Mouse (Mus musculus): ENCODE results near the gene Dagla. TPM values are rescaled to one million over a fixed set of nuclear protein-coding genes. Genes with fewer than 3 reads are reported as not detected.

Dagla gene
- polyA plus RNA-seq, 1 experiment from 2014 or later = 3.1 TPM

- ATAC-seq (ENCODE audit: borderline replicate concordance, extremely low read depth, low FRiP score, low TSS enrichment) = no peak
- H3K9me3 ChIP-seq = no peaks in the 10 kb centered on the region
- no peaks in the 10 kb centered on the region; the same call in 1 of the 2 replicates for H3K27me3 ChIP-seq
- 65% methylated on average over 5 of the region's 5 CpGs for WGBS
- H3K9ac ChIP-seq = no peak overlapping the region
- no peak overlapping the region for H3K4me3 ChIP-seq
- no peaks in the 10 kb centered on the region for H3K36me3 ChIP-seq
- H3K4me1 ChIP-seq = peaks cover 43% of the 10 kb centered on the region
- H3K4me2 ChIP-seq = peak overlapping the region; percentile 9; the same call in 1 of the 2 replicates
- no peak overlapping the region for H3K27ac ChIP-seq
Measured at GRCm38 (mm10) chr19:10307351-10307750, 2.7 kb upstream of the Dagla start.

GRCm38 (mm10) chr19:10306521-10307243 is 2.0 kb upstream of the Dagla start:
- Histone ChIP-seq H3K4me2 (no peak overlapping the region), H3K4me1 (peaks cover 41% of the 10 kb centered on the region), H3K36me3 (no peaks in the 10 kb centered on the region), H3K27me3 (no peaks in the 10 kb centered on the region; the same call in 1 of the 2 replicates), H3K9ac (no peak overlapping the region), H3K4me3 (no peak overlapping the region), H3K27ac (no peak overlapping the region), H3K9me3 (no peaks in the 10 kb centered on the region)
- 89% methylated on average over 5 of the region's 5 CpGs for WGBS
- no peak for ATAC-seq (ENCODE audit: borderline replicate concordance, extremely low read depth, low FRiP score, low TSS enrichment)

GRCm38 (mm10) chr19:10305640-10306039 is 963 bp upstream of the Dagla start:
- Histone ChIP-seq H3K27me3 (no peaks in the 10 kb centered on the region; the same call in 1 of the 2 replicates), H3K9me3 (no peaks in the 10 kb centered on the region), H3K36me3 (no peaks in the 10 kb centered on the region), H3K4me2 (no peak overlapping the region), H3K4me3 (no peak overlapping the region), H3K9ac (no peak overlapping the region), H3K27ac (no peak overlapping the region), H3K4me1 (peaks cover 44% of the 10 kb centered on the region)
- WGBS = 64% methylated on average over 12 of the region's 12 CpGs
- no peak for ATAC-seq (ENCODE audit: borderline replicate concordance, extremely low read depth, low FRiP score, low TSS enrichment)

GRCm38 (mm10) chr19:10304395-10304794 is 282 bp downstream of the Dagla start:
- peaks cover 44% of the 10 kb centered on the region for H3K4me1 ChIP-seq
- WGBS = 5% methylated on average over 37 of the region's 37 CpGs

GRCm38 (mm10) chr19:10302852-10303251 is 1.8 kb downstream of the Dagla start:
- 66% methylated on average over 3 of the region's 3 CpGs for WGBS
- Histone ChIP-seq H3K27me3 (no peaks in the 10 kb centered on the region; the same call in 1 of the 2 replicates), H3K4me3 (no peak overlapping the region), H3K4me1 (peaks cover 43% of the 10 kb centered on the region), H3K9me3 (no peaks in the 10 kb centered on the region), H3K9ac (no peak overlapping the region), H3K27ac (no peak overlapping the region), H3K4me2 (no peak overlapping the region), H3K36me3 (no peaks in the 10 kb centered on the region)
- no peak for ATAC-seq (ENCODE audit: borderline replicate concordance, extremely low read depth, low FRiP score, low TSS enrichment)

More at GRCm38 (mm10) chr19:10304395-10304794, 282 bp downstream of the Dagla start:
- Histone ChIP-seq H3K27me3 (no peaks in the 10 kb centered on the region; the same call in 1 of the 2 replicates), H3K36me3 (no peaks in the 10 kb centered on the region), H3K4me3 (peak overlapping the region; percentile 87), H3K27ac (no peak overlapping the region), H3K4me2 (peak overlapping the region; percentile 95), H3K9ac (peak overlapping the region; percentile 80), H3K9me3 (no peaks in the 10 kb centered on the region)
- ATAC-seq (ENCODE audit: borderline replicate concordance, extremely low read depth, low FRiP score, low TSS enrichment) = peak; percentile 21; the same call in 1 of the 2 replicates

- H3K9ac ChIP-seq = no peak overlapping the region
- H3K27ac ChIP-seq = no peak overlapping the region
- WGBS = 68% methylated on average over 4 of the region's 4 CpGs
- H3K4me3 ChIP-seq = no peak overlapping the region
- no peaks in the 10 kb centered on the region for H3K36me3 ChIP-seq
- no peak overlapping the region for H3K4me2 ChIP-seq
- no peaks in the 10 kb centered on the region; the same call in 1 of the 2 replicates for H3K27me3 ChIP-seq
- H3K9me3 ChIP-seq = no peaks in the 10 kb centered on the region
- H3K4me1 ChIP-seq = peaks cover 43% of the 10 kb centered on the region
- ATAC-seq (ENCODE audit: borderline replicate concordance, extremely low read depth, low FRiP score, low TSS enrichment) = no peak
Measured at GRCm38 (mm10) chr19:10301866-10302356, 2.8 kb downstream of the Dagla start.

- Histone ChIP-seq H3K9ac (no peak overlapping the region), H3K4me2 (no peak overlapping the region), H3K4me1 (peaks cover 48% of the 10 kb centered on the region), H3K27ac (no peak overlapping the region), H3K4me3 (no peak overlapping the region), H3K36me3 (no peaks in the 10 kb centered on the region), H3K27me3 (no peaks in the 10 kb centered on the region; the same call in 1 of the 2 replicates), H3K9me3 (no peaks in the 10 kb centered on the region)
- no peak for ATAC-seq (ENCODE audit: borderline replicate concordance, extremely low read depth, low FRiP score, low TSS enrichment)
- 62% methylated on average over 11 of the region's 11 CpGs for WGBS
Measured at GRCm38 (mm10) chr19:10301263-10301662, 3.4 kb downstream of the Dagla start.

- H3K9me3 ChIP-seq = no peaks in the 10 kb centered on the region
- ATAC-seq (ENCODE audit: borderline replicate concordance, extremely low read depth, low FRiP score, low TSS enrichment) = no peak
- 77% methylated on average over 4 of the region's 4 CpGs for WGBS
Measured at GRCm38 (mm10) chr19:10300809-10301208, 3.9 kb downstream of the Dagla start.

GRCm38 (mm10) chr19:10298268-10298667 is 6.4 kb downstream of the Dagla start:
- peaks cover 62% of the 10 kb centered on the region for H3K4me1 ChIP-seq

More at GRCm38 (mm10) chr19:10300809-10301208, 3.9 kb downstream of the Dagla start:
- peaks cover 53% of the 10 kb centered on the region for H3K4me1 ChIP-seq
- no peaks in the 10 kb centered on the region; the same call in 1 of the 2 replicates for H3K27me3 ChIP-seq
- no peaks in the 10 kb centered on the region for H3K36me3 ChIP-seq
- H3K4me3 ChIP-seq = no peak overlapping the region
- H3K4me2 ChIP-seq = no peak overlapping the region
- H3K27ac ChIP-seq = no peak overlapping the region
- no peak overlapping the region for H3K9ac ChIP-seq

GRCm38 (mm10) chr19:10297041-10297503 is 7.6 kb downstream of the Dagla start:
- Histone ChIP-seq H3K27ac (peak overlapping the region; percentile 90), H3K4me3 (no peak overlapping the region), H3K9ac (0 out of 2 replicates have a peak overlapping the region, but pooled peaks have one; percentile 7), H3K4me1 (peaks cover 69% of the 10 kb centered on the region), H3K4me2 (peak overlapping the region; percentile 37), H3K9me3 (no peaks in the 10 kb centered on the region), H3K27me3 (no peaks in the 10 kb centered on the region), H3K36me3 (no peaks in the 10 kb centered on the region)
- 8% methylated on average over 8 of the region's 8 CpGs for WGBS
- ATAC-seq (ENCODE audit: borderline replicate concordance, extremely low read depth, low FRiP score, low TSS enrichment) = peak; percentile 87

More at GRCm38 (mm10) chr19:10298268-10298667, 6.4 kb downstream of the Dagla start:
- Histone ChIP-seq H3K9ac (no peak overlapping the region), H3K27me3 (no peaks in the 10 kb centered on the region), H3K4me3 (no peak overlapping the region), H3K36me3 (no peaks in the 10 kb centered on the region), H3K4me2 (no peak overlapping the region), H3K9me3 (no peaks in the 10 kb centered on the region), H3K27ac (peak overlapping the region; percentile 90)
- ATAC-seq (ENCODE audit: borderline replicate concordance, extremely low read depth, low FRiP score, low TSS enrichment) = no peak
- WGBS = 81% methylated on average over 4 of the region's 4 CpGs

- Histone ChIP-seq H3K36me3 (no peaks in the 10 kb centered on the region), H3K4me1 (peaks cover 71% of the 10 kb centered on the region), H3K4me3 (no peak overlapping the region), H3K9me3 (no peaks in the 10 kb centered on the region), H3K9ac (0 out of 2 replicates have a peak overlapping the region, but pooled peaks have one; percentile 8), H3K4me2 (peak overlapping the region; percentile 37), H3K27ac (peak overlapping the region; percentile 90), H3K27me3 (no peaks in the 10 kb centered on the region)
- ATAC-seq (ENCODE audit: borderline replicate concordance, extremely low read depth, low FRiP score, low TSS enrichment) = peak; percentile 72
- 16% methylated on average over 5 of the region's 5 CpGs for WGBS
Measured at GRCm38 (mm10) chr19:10296306-10296705, 8.4 kb downstream of the Dagla start.
